Comparison of ENCODE assay signal across 10 mouse cellular contexts in the genomic region with DNA sequence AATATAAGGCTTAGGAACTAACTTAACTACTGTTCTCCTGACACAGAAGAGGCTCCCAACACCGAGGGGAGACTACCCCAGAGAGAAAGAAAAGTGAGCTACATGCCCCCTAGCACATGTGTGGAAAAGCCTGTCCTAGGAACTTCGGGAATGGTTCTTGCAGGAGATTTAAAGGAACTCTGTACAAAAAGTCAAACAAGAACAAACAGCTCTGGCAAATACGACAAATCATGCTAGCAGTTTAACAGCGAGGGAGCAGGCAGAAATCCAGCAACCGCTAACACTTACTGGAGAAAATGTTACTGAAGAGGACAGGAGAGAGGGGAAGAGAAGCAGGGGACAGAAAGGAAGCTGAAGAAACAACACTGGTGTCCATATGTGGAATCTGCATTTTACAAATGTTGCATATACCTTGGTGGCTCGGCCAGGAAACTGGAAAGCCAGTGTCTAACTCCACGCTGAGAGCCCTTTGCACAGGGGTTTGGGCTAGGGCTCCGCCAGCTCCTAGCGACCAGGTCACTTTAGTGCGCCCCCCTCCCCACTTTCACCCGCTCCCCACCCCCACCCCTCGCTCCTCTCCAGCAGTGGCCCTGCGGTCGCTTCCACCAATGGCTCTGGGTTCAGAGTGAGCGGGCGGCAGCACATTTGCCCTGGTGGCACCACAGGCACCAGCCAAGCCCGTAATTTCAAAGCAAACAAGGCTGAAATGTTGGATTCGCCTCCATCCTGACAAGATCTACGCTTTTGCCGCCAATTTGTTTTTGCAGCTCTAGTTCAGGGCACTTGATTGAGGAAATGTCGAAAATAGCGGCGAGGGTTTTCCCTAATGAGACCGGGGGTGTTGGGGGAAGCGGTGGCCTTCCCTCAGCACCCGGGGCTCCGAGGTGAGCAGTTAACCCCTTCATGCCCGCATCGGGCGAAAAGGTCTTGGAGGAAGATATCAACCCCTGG. TPM values are rescaled to one million over a fixed set of nuclear protein-coding genes. Genes with fewer than 3 reads are reported as not detected.
DNase-seq lines count a peak whose midpoint lies in the region; ATAC-seq and TF ChIP-seq lines count a peak whose summit lies in the region.
"Had no signal": no experiment of that assay in that cellular context is flagged by ENCODE, and none has a peak within 500 bp of the region (broad histone marks: within the 10 kb centered on the region; RNA-seq: fewer than 3 reads in every experiment).

No protein-coding gene starts in this region.

- no peaks in the 10 kb centered on the region for H3K4me1 ChIP-seq in kidney, adult 2 months (ENCODE audit: control insufficient read depth, insufficient read depth, low read length)
- no peaks in the 10 kb centered on the region; the same call in 1 of the 2 replicates for H3K4me1 ChIP-seq in embryonic fibroblast, embryonic 13.5 days (ENCODE audit: control insufficient read depth, insufficient read depth, low read length)
- no peaks in the 10 kb centered on the region for H3K4me1 ChIP-seq in hindbrain, embryonic 16.5 days (ENCODE audit: control insufficient read depth, insufficient read depth, low read depth, low read length)
- peaks cover 12% of the 10 kb centered on the region for H3K4me1 ChIP-seq in neural tube, embryonic 13.5 days (replicated peaks)

- no peaks in the 10 kb centered on the region for H3K36me3 ChIP-seq in kidney, adult 2 months (ENCODE audit: control insufficient read depth, insufficient read depth, low read length)
- no peaks in the 10 kb centered on the region for H3K36me3 ChIP-seq in hindbrain, embryonic 16.5 days (ENCODE audit: control insufficient read depth, insufficient read depth, low read length)
- H3K36me3 ChIP-seq in neural tube, embryonic 13.5 days: no peaks in the 10 kb centered on the region
- H3K36me3 ChIP-seq: G1E had no signal

- peaks cover 10% of the 10 kb centered on the region for H3K27me3 ChIP-seq in kidney, adult 2 months (replicated peaks; ENCODE audit: control insufficient read depth, insufficient read depth, low read length)
- H3K27me3 ChIP-seq in hindbrain, embryonic 16.5 days (replicated peaks; ENCODE audit: control insufficient read depth, insufficient read depth, low read length): peaks cover 51% of the 10 kb centered on the region
- peaks cover 93% of the 10 kb centered on the region for H3K27me3 ChIP-seq in neural tube, embryonic 13.5 days

- no peak overlapping the region for H3K9ac ChIP-seq in hindbrain, embryonic 16.5 days (ENCODE audit: low read depth, low read length)
- no peak overlapping the region for H3K9ac ChIP-seq in neural tube, embryonic 13.5 days

- WGBS in kidney, adult 2 months: 3% methylated on average over 29 of the region's 30 CpGs
- under 1% methylated on average over 30 of the region's 30 CpGs for WGBS in hindbrain, embryonic 16.5 days
- under 1% methylated on average over 30 of the region's 30 CpGs for WGBS in neural tube, embryonic 13.5 days

- H3K27ac ChIP-seq in kidney, adult 2 months (ENCODE audit: insufficient read depth, low read depth, low read length): no peak overlapping the region
- no peak overlapping the region for H3K27ac ChIP-seq in embryonic fibroblast, embryonic 13.5 days (ENCODE audit: insufficient read depth, low read length)
- H3K27ac ChIP-seq in hindbrain, embryonic 16.5 days (ENCODE audit: low read depth, low read length): no peak overlapping the region
- H3K27ac ChIP-seq in neural tube, embryonic 13.5 days (replicated peaks): no peak overlapping the region

- no peak for TF ChIP-seq CTCF in kidney, adult 2 months (conservative IDR thresholded peaks at IDR 0.05; ENCODE audit: insufficient read depth, insufficient read length, low read depth, low read length)
- no peak for TF ChIP-seq CTCF in embryonic fibroblast, embryonic 13.5 days (IDR thresholded peaks at IDR 0.05; ENCODE audit: borderline replicate concordance, insufficient read depth, low read length)

- H3K9me3 ChIP-seq in hindbrain, embryonic 16.5 days (ENCODE audit: control insufficient read depth, low read length): no peaks in the 10 kb centered on the region
- no peaks in the 10 kb centered on the region for H3K9me3 ChIP-seq in neural tube, embryonic 13.5 days
- H3K9me3 ChIP-seq: G1E had no signal

- H3K4me2 ChIP-seq in hindbrain, embryonic 16.5 days (ENCODE audit: low read length): peak overlapping the region; percentile 14
- peak overlapping the region; percentile 32 for H3K4me2 ChIP-seq in neural tube, embryonic 13.5 days

- H3K4me3 ChIP-seq in kidney, adult 2 months (ENCODE audit: insufficient read depth, low read depth, low read length): no peak overlapping the region
- H3K4me3 ChIP-seq in embryonic fibroblast, embryonic 13.5 days (ENCODE audit: insufficient read depth, low read length): 0 out of 2 replicates have a peak overlapping the region, but pooled peaks have one; percentile 0
- no peak overlapping the region for H3K4me3 ChIP-seq in hindbrain, embryonic 16.5 days (ENCODE audit: low read length)
- H3K4me3 ChIP-seq in neural tube, embryonic 13.5 days: 0 out of 2 replicates have a peak overlapping the region, but pooled peaks have one; percentile 2
- H3K4me3 ChIP-seq: erythroblast, embryonic 14.5 days had no signal

- ATAC-seq in hindbrain, embryonic 16.5 days: peak; percentile 48; the same call in 1 of the 2 replicates
- ATAC-seq in neural tube, embryonic 13.5 days (ENCODE audit: low read depth): peak; percentile 76

- peak; percentile 14 for DNase-seq in kidney, postnatal 10 days
- no peak for DNase-seq in kidney, adult 2 months
- DNase-seq in layer of hippocampus, adult 8-10 months (ENCODE audit: low spot score in 2 of 2): no peak
- no peak for DNase-seq in urinary bladder, postnatal 36 days (ENCODE audit: low spot score in 2 of 2)
- no peak for DNase-seq in testis, postnatal 10 days (ENCODE audit: low spot score)

- TF ChIP-seq POLR2A in kidney, adult 2 months (IDR thresholded peaks at IDR 0.05; ENCODE audit: low read depth, low read length): no peak
- no peak for TF ChIP-seq POLR2A in embryonic fibroblast, embryonic 13.5 days (IDR thresholded peaks at IDR 0.05; ENCODE audit: low read depth, low read length)

RNA-seq across cellular contexts. Expression of gene Hand2, which starts 8.5 kb away (rescaled TPM):
- 0.23 and 0.33 TPM in 2 replicates for polyA plus RNA-seq in kidney, adult 2 months (2012; rRNA removed)
- polyA plus RNA-seq in embryonic fibroblast, embryonic 13.5 days (2011; ENCODE audit: insufficient read length, low read depth, missing spikeins): 3.3 and 5.0 TPM in 2 replicates
- not detected in 2 replicates for polyA plus RNA-seq in hindbrain, embryonic 16.5 days (2015; fragmentation: Nextera tagmentation; extraction: Ambion mirVana)
- 0.08 TPM in 1 of 2 replicates, not detected in the other for polyA plus RNA-seq in neural tube, embryonic 13.5 days (2015; fragmentation: Nextera tagmentation; extraction: Ambion mirVana)
- not detected for total RNA-seq in layer of hippocampus, adult 8-10 months (2022)
- total RNA-seq: G1E had no signal
- polyA plus RNA-seq: erythroblast, embryonic 14.5 days; G1E had no signal

Comparison
In these comparisons a context has a peak if more than half of its experiments do, and no peak if none do; other contexts are left out.
1. H3K4me3 ChIP-seq: peak in embryonic fibroblast, embryonic 13.5 days (single experiment) and neural tube, embryonic 13.5 days (single experiment); none in kidney, adult 2 months (single experiment) and hindbrain, embryonic 16.5 days (single experiment).